Mouse (Mus musculus): ENCODE results near the gene Mrps6.

Gene Mrps6

GRCm38 (mm10) chr16:92057852-92058643 lies at the start of gene Mrps6, which contains the start of the genes Gm49711 and Slc5a3:
TSS of gene Mrps6 (plus strand) at chr16:92058270.
TSS of gene Gm49711 (plus strand) at chr16:92058316.
TSS of gene Slc5a3 (plus strand) at chr16:92058322.
- DNase-seq (ENCODE audit: extremely low read depth, insufficient read length, low spot score) = peak; percentile 92

DNA sequence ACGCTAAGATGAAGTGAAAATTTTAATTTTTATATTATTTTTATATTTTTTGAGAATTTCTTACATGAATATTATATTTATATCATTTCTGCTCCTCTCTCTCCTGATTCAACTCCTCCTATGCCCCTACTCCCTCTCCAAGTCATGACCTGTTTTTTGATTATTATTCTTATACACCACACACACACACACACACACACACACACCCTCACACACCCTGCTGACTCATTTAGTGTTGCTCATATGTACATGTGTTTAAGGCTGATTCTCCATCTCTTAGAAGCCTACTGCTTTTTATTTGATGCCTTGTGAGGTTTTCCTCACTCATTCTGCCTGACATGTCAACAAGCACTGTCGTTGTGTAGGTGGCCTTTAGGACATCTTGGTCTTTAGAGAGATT lies 48.5 kb upstream of the Mrps6 start:
- peak; percentile 36 for DNase-seq (ENCODE audit: extremely low read depth, insufficient read length, low spot score)

- DNase-seq (ENCODE audit: extremely low read depth, insufficient read length, low spot score) = peak; percentile 32
Observed at GRCm38 (mm10) chr16:92016792-92017191, 41.3 kb upstream of the Mrps6 start.

DNA sequence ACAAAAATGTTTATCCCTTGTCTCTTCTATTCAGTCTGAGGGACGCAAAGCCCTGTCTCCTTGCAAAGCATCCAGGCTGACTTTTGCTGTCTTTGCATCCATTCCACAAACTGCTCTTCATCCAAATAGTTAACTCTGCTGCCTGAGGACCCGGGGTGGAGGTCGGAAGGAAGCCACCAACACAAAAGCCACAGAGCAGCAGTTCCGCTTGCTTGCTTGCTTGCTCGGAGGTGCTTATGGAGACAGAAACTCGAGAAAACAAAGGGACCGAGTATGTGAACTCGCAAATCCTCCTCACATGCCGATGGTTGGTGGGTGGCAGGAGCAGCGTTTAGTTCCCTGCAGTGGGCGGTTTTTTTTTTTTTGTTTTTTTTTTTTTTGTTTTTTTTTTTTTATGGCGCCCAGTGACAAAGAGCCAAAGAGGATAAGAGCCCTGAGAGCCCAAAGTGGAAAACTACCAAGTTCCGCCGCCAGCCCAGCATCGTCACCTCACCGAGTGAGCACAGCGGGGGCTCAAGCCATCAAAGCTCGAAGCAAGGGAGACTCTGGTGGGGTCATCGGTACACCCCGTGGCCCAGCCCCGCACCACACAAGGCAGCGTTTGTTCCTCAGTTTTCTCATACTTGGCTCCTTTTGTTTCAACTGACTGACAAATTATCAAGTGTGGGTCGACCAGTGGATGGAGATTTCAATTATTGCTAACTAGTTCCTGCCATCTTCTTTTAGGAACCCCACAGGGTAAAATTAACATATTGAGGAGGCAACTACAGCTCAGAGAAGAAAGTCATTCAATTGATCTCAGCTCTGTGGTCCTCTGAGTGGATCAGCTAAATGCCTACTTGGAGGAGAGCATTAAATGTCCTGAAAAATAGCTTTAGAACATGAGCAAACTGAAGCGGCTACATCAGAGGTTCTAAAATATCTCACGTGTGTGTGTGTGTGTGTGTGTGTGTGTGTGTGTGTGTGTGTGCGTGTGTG lies 38.6 kb upstream of the Mrps6 start:
- DNase-seq (ENCODE audit: extremely low read depth, insufficient read length, low spot score) = no peak

DNA sequence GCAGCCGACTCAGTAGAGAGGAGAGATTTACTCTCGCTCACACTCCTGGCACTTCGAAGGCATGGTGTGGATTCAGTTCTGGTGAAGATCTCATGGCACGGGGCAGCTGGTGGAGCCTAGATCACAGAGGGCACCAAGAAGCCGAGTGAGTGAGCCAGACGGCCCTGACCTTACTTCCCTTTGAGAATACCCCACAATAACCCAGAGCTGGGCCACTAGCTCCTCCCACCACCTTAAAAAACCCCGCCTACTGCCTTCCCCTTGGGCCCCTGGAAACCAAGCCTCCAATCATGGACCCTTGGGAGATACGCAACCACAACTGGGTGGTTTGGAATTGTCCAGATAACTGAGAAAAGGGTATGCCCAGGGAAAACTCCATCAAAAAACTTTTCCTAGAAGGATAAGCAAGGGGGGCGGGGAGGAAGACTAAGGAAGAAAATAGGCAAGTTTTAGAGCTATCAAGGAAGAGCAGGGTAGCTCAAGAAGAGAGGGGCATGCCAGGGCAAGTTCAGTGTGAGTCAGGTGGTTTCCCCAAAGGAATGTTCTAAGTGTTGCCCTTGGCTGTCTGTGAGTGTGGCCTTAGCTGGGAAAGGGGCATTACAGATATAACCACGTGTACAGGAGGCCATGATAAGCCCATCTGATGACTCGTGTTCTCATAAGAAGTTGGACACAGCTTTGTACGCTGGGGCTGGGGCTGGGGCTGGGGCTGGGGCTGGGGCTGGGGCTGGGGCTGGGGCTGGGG lies 36.2 kb upstream of the Mrps6 start:
- no peak for DNase-seq (ENCODE audit: extremely low read depth, insufficient read length, low spot score)

DNA sequence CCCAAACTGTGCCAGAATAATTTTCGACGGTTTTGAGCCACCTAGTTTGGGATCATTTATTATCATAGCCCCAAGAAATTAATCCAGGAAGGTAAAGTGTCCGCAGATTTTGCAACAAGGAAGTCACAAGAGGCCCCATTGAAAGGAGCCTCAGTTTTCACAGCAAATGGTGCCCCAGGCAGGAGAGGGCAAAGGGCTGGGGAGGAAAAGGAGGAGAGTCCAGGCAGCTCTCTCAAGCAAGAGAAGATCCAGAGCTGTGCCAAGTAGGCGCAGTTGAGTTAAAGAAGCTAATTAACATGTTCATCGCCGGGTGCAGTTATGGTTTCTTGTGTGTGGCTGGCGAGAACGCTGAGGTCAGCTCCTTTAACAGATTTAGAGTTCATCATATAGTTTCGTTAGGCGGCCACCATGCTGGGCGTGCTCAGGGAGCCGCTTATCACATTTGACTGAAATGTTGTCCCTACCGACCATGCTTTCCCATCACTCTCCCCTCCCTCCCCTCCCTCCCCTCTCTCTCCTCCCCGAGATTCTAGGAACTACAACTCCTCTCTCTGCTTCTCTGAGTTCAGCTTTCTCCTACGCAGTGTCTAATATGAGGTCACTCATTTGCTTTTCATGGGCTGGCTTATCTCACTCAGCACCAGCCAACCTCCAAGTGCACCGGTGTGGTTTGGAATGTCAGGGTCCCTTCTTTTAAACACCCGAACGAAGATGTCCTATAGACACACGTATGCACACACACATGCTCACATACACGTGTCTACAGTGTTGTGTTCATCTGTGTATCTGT lies 35.4 kb upstream of the Mrps6 start:
- DNase-seq (ENCODE audit: extremely low read depth, insufficient read length, low spot score) = no peak

DNA sequence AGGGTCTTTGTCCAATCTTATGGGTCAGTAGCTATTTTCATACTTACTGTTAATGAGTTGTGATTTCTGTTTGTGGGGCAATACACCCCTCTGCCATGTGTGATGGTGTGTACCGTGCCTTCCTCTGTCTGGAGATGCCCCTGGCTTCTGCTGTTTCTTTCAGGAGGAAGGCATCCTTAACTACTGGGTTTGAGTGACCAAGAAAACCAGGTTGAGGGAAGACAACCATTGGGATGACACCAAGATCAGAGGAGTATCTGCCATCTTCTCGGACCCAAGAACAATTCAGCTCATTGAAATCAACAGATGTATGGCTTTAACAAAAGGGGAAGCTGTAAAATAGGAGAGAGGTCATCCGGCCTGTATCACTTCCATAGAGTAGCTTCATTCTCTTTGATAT lies 24.8 kb upstream of the Mrps6 start:
- no peak for DNase-seq (ENCODE audit: extremely low read depth, insufficient read length, low spot score)

GRCm38 (mm10) chr16:92034676-92035075 lies 23.4 kb upstream of the Mrps6 start:
- no peak for DNase-seq (ENCODE audit: extremely low read depth, insufficient read length, low spot score)

DNA sequence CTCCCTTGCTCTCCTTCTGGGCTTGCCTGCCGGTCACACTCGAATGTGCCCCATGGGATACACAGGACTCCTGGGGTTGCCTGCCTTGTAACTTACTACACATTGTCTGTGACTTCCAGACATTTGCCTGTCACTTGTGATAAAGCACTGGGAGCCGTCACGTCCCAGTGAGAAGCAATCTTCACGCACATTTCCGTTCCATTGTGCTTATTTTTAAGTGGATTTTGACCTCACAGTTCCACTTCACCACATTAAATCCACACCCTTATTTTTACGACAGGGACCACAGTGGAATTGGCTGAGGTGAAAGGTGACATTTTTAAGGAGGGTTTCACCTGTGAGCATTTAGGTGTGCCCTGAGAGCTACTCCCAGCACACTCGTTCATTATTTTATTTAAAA lies 21.4 kb upstream of the Mrps6 start:
- no peak for DNase-seq (ENCODE audit: extremely low read depth, insufficient read length, low spot score)

- no peak for DNase-seq (ENCODE audit: extremely low read depth, insufficient read length, low spot score)
Observed at GRCm38 (mm10) chr16:92037891-92038607, 20.0 kb upstream of the Mrps6 start.

GRCm38 (mm10) chr16:92039421-92039820 lies 18.6 kb upstream of the Mrps6 start:
- DNase-seq (ENCODE audit: extremely low read depth, insufficient read length, low spot score) = peak; percentile 34

DNA sequence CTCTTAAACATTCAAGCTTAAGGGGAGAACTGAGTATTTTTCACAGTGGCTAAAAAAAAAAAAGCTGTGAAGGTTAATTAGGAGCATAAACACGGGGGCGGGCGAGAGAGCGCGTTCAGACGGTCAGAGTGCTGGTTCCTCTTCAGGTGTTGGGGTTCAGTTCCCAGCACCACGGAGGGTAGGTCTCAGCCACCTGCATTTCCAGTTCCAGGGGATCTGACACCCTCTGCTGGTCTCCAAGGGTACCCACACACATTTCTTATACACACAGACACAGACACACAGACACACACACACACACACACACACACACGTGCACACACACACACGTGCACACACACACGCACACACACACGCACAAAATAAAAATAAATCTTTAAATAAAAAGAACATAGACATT lies 18.1 kb upstream of the Mrps6 start:
- no peak for DNase-seq (ENCODE audit: extremely low read depth, insufficient read length, low spot score)

- no peak for DNase-seq (ENCODE audit: extremely low read depth, insufficient read length, low spot score)
Observed at GRCm38 (mm10) chr16:92051777-92052310, 6.2 kb upstream of the Mrps6 start.

DNA sequence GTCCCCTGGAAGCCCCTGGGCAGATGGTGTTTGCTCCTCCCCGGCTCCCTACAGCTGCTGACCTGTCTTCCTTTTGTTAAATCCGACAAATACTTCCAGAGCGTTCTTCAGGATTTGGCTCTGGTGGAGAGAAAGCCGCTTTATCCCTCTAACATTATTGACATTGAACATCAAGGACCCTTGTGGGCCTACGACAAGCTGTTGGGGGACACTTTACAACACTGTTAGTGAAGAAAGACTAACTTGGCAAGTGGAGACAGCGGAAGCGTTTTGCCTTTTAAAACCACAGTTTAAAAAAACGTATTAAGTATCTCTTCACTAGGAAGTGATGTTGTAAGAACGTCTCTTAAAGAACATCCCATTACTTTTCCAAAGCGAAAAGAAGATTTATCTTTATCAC lies 5.5 kb upstream of the Mrps6 start:
- DNase-seq (ENCODE audit: extremely low read depth, insufficient read length, low spot score) = no peak

- DNase-seq (ENCODE audit: extremely low read depth, insufficient read length, low spot score) = no peak
Observed at GRCm38 (mm10) chr16:92056711-92057110, 1.4 kb upstream of the Mrps6 start.

DNA sequence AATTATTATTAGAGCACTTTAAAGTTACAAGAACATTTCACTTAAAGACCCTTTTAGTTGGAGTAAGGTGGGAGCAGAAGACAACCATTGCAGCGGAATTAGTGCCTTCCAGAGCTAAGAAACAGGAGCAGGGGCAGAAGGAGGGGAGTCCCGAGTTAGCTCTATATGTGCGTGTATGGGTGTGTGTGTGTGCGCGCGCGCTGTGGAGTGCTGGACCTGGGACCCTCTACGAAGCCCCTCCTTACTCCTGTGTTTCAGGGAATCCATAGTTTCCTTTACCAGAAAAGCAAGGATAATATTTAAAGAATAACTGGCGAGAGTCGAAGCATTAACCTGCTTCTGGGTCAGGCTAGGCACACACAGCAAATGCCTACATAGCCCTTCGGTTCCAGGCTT lies 616 bp upstream of the Mrps6 start:
- no peak for DNase-seq (ENCODE audit: extremely low read depth, insufficient read length, low spot score)

DNA sequence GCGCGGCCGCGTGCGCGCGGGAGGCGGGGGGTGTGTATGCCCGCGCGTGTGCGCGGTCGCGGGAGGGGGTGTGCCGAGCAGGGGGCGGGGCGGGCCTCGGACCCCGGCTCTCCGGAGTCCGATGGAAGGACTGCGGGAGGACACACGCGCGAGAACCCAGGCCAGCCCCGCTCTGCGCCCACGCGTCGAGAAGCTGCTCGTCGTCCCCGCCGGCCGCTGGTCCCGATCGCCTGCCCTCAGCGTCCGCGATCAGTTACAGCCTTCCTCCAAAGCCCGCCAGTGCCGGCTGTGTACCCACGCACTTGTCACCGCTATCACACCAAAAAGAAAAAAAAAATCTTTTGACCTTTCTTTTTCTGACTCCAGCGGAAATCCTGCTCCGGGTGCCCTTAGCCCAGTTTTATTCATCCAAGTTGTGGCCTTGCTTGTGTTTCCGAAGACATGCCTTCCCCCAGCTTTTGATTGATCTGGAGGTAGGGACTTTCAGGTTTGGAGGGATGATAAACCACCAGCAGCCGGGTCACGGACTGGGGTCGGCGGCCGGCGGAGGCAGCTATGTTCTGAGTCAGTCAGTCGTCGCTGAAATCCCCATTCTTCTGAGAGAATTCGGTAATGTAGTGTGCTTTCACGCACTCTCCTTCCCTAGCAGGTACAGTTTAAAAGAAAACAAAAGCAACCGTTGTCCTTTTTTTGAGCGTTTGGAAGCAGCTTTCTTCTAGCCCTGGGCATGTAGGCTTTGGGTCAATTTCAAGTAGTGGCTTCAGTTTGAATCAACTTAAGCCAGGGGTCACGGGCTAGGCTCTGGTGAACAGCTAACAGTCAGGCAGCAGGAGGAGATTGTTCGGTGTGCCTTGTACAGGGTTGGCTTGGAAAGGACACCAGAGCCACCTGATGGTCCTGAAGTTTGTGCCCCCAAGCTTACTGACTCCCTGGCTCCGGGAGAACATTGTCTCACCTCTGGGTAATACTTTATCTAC lies 862 bp downstream of the Mrps6 start:
- DNase-seq (ENCODE audit: extremely low read depth, insufficient read length, low spot score) = no peak

DNA sequence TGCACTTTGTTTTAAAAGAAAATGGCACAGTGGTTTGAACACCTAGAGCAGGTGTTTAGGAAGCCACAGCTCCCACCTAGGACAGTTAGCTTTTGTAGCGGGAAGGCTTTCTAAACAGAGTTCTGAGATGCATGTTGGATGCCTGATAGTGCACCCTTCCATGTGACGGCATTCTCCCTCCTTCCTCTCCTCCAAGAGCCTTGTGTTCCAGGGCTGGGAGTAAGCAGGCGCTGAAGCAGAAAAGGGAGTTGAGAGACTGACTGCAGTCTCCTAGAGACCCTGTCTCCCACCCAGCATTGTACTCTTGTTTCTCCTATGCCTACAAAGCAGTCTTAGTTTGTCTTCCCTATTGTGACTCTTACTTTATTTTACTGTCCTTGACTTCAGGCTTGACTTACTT lies 2.1 kb downstream of the Mrps6 start:
- DNase-seq (ENCODE audit: extremely low read depth, insufficient read length, low spot score) = no peak
